Mouse (Mus musculus): ENCODE results near the gene Gm17490.
"Not testable (repeated sequence)": the region's sequence is repeated elsewhere in the genome, so short reads cannot be mapped to it uniquely, and the experiment has no call there.

Gm17490 gene

GRCm38 (mm10) chr2:11635035-11635434, 9.0 kb upstream of the Gm17490 start:
- no peak for DNase-seq (ENCODE audit: low read depth, low spot score)

GRCm38 (mm10) chr2:11623726-11624125, 2.3 kb downstream of the Gm17490 start:
- DNase-seq (ENCODE audit: low read depth, low spot score) = no peak

GRCm38 (mm10) chr2:11623173-11623572, 2.9 kb downstream of the Gm17490 start:
- no peak for DNase-seq (ENCODE audit: low read depth, low spot score)

- DNase-seq (ENCODE audit: low read depth, low spot score) = no peak
Measured at GRCm38 (mm10) chr2:11619598-11619997, 6.5 kb downstream of the Gm17490 start.

GRCm38 (mm10) chr2:11616846-11617245, 9.2 kb downstream of the Gm17490 start:
- DNase-seq (ENCODE audit: low read depth, low spot score) = no peak

- DNase-seq (ENCODE audit: low read depth, low spot score) = not testable (repeated sequence)
Measured at GRCm38 (mm10) chr2:11612939-11613338, 13.1 kb downstream of the Gm17490 start.

- not testable (repeated sequence) for DNase-seq (ENCODE audit: low read depth, low spot score)
Measured at GRCm38 (mm10) chr2:11606718-11607117, 19.3 kb downstream of the Gm17490 start.

GRCm38 (mm10) chr2:11604911-11605310, 21.2 kb downstream of the Gm17490 start:
- peak; percentile 86 for DNase-seq (ENCODE audit: low read depth, low spot score)

- DNase-seq (ENCODE audit: low read depth, low spot score) = peak; percentile 15
Measured at GRCm38 (mm10) chr2:11604053-11604452, 22.0 kb downstream of the Gm17490 start, which contains the start of gene Rbm17. Gene Rbm17 (minus strand): TSS chr2:11604153.

GRCm38 (mm10) chr2:11602506-11603489, 23.3 kb downstream of the Gm17490 start:
- peak; percentile 95 for DNase-seq (ENCODE audit: low read depth, low spot score)

GRCm38 (mm10) chr2:11601795-11602194, 24.3 kb downstream of the Gm17490 start:
- no peak for DNase-seq (ENCODE audit: low read depth, low spot score)

- no peak for DNase-seq (ENCODE audit: low read depth, low spot score)
Measured at GRCm38 (mm10) chr2:11597906-11598305, 28.2 kb downstream of the Gm17490 start.

- DNase-seq (ENCODE audit: low read depth, low spot score) = no peak
Measured at GRCm38 (mm10) chr2:11596690-11597089, 29.4 kb downstream of the Gm17490 start.

- no peak for DNase-seq (ENCODE audit: low read depth, low spot score)
Measured at GRCm38 (mm10) chr2:11587996-11588395, 38.1 kb downstream of the Gm17490 start.

- DNase-seq (ENCODE audit: low read depth, low spot score) = no peak
Measured at GRCm38 (mm10) chr2:11579399-11579798, 46.7 kb downstream of the Gm17490 start.

- DNase-seq (ENCODE audit: low read depth, low spot score) = no peak
Measured at GRCm38 (mm10) chr2:11578187-11578586, 47.9 kb downstream of the Gm17490 start.
